Mouse (Mus musculus) hindbrain, embryonic 13.5 days (tissue): ENCODE measurements around the gene Frat2. TPM values are rescaled to one million over a fixed set of nuclear protein-coding genes. Genes with fewer than 3 reads are reported as not detected.
"Not testable (repeated sequence)": the region's sequence is repeated elsewhere in the genome, so short reads cannot be mapped to it uniquely, and the experiment has no call there.

Experiments used
- ATAC-seq: fragments of 200-750 bp; cut with Nextera tagmentation; 2 replicates; pipeline ENCODE4 v1.8.0; 2017; ENCODE audit warnings: moderate TSS enrichment; ENCODE audit not compliant: low FRiP score
- H3K27ac ChIP-seq: fragments of 300-500 bp; sonication (generic); 2 replicates; pipeline ENCODE4 v1.5.1; 2015; ENCODE audit warnings: inconsistent platforms, mild to moderate bottlenecking, moderate library complexity
- H3K27me3 ChIP-seq: fragments of 300-500 bp; sonication (generic); 2 replicates; pipeline ENCODE4 v1.6.1; 2015; ENCODE audit warnings: mild to moderate bottlenecking, inconsistent platforms
- H3K36me3 ChIP-seq: fragments of 300-500 bp; sonication (generic); 2 replicates; pipeline ENCODE4 v1.6.1; 2015; ENCODE audit warnings: mild to moderate bottlenecking, inconsistent platforms
- H3K4me1 ChIP-seq: fragments of 300-500 bp; sonication (generic); replicated peaks from 2 replicates; pipeline ENCODE4 v1.6.1; 2015; ENCODE audit warnings: inconsistent platforms
- H3K4me2 ChIP-seq: fragments of 300-500 bp; sonication (generic); 2 replicates; pipeline ENCODE4 v1.6.1; 2015; ENCODE audit warnings: inconsistent platforms, mild to moderate bottlenecking, moderate library complexity
- H3K4me3 ChIP-seq: fragments of 300-500 bp; sonication (generic); 2 replicates; pipeline ENCODE4 v1.5.1; 2015; ENCODE audit warnings: mild to moderate bottlenecking, inconsistent platforms
- H3K9ac ChIP-seq: fragments of 300-500 bp; sonication (generic); 2 replicates; pipeline ENCODE4 v1.6.1; 2015; ENCODE audit warnings: mild to moderate bottlenecking, inconsistent platforms
- H3K9me3 ChIP-seq: fragments of 300-500 bp; sonication (generic); 2 replicates; pipeline ENCODE4 v1.6.1; 2016; ENCODE audit warnings: inconsistent platforms
- whole genome bisulfite sequencing: fragments of 180-500 bp; shearing (Covaris S2); methylation state at CpG from one replicate; pipeline ENCODE4 v1.1.7; 2015; 5-methylcytosine and 5-hydroxymethylcytosine counted together
- polyA plus RNA-seq: library from polyadenylated mRNA; unstranded; fragments of >200 nt; fragmentation: Nextera tagmentation; extraction: Ambion mirVana; gene quantifications from 2 replicates; pipeline ENCODE4 v1.2.1, GENCODE M21; 2015

Frat2 gene
- polyA plus RNA-seq, 1 experiment from 2014 or later, result 10.4 TPM

GRCm38 (mm10) chr19:41857816-41858310 lies 9.9 kb upstream of the Frat2 start:
- Histone ChIP-seq H3K9me3 (no peaks in the 10 kb centered on the region), H3K9ac (no peak overlapping the region), H3K27ac (no peak overlapping the region), H3K4me1 (no peaks in the 10 kb centered on the region), H3K4me2 (no peak overlapping the region), H3K4me3 (no peak overlapping the region), H3K27me3 (no peaks in the 10 kb centered on the region), H3K36me3 (peaks cover 18% of the 10 kb centered on the region)
- WGBS, result 88% methylated on average over 3 of the region's 3 CpGs
- ATAC-seq, result no peak

- H3K9me3 ChIP-seq, result no peaks in the 10 kb centered on the region
- ATAC-seq, result no peak
- no peak overlapping the region for H3K4me3 ChIP-seq
- H3K4me1 ChIP-seq, result no peaks in the 10 kb centered on the region
- no peaks in the 10 kb centered on the region for H3K27me3 ChIP-seq
- no peak overlapping the region for H3K4me2 ChIP-seq
- no peak overlapping the region for H3K9ac ChIP-seq
- peaks cover 11% of the 10 kb centered on the region for H3K36me3 ChIP-seq
- H3K27ac ChIP-seq, result no peak overlapping the region
- WGBS, result 91% methylated on average over 5 of the region's 5 CpGs
Observed at GRCm38 (mm10) chr19:41857086-41857762, 9.3 kb upstream of the Frat2 start.

- Histone ChIP-seq H3K4me2 (no peak overlapping the region), H3K9me3 (no peaks in the 10 kb centered on the region), H3K36me3 (no peaks in the 10 kb centered on the region), H3K27me3 (no peaks in the 10 kb centered on the region), H3K9ac (no peak overlapping the region), H3K4me1 (peaks cover 24% of the 10 kb centered on the region), H3K4me3 (no peak overlapping the region), H3K27ac (no peak overlapping the region; the same call in 1 of the 2 replicates)
- 90% methylated on average over 4 of the region's 4 CpGs for WGBS
- no peak for ATAC-seq
Observed at GRCm38 (mm10) chr19:41852423-41852822, 4.5 kb upstream of the Frat2 start.

DNA sequence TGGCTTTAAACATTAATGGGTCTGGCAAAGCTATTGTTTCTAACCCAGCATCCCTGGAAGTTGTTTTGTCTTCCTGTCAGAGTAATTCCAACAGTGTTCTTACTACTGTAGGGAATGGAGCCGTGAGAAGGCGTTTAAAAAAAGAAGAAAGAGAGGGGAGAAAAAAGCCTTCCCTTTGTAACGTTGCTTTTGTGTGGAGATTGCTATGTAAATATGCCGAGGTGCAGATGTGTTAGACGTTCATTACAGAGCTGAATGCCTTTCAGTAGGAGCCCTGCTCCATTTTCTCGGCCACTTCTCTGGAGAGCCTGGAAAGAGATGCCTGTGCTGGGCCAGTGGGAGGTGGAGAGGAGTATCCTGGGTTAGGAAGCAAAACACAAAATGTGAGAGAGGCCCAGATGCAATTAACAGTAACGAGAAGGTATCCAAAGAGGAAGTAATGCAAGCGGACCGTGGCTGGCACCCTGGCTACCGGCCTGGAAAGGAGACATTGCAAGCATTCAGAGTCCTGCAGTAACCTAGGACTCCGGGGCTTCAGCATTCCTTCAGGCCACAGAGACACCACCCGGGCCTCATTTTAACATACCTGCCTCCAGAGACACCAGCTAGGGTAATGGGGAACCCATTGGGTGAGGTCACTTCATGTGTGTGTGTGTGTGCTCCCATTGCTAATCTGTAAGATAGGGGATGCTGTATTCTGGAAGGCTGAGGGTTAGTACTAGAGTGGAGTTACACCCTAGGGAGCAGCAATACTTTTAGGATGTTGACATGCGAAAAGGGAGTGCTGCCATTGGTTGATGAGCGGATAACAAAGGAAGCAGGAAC lies 3.0 kb upstream of the Frat2 start:
- H3K4me1 ChIP-seq, result peaks cover 36% of the 10 kb centered on the region
- no peaks in the 10 kb centered on the region for H3K27me3 ChIP-seq
- no peak for ATAC-seq
- WGBS, result 9% methylated on average over 14 of the region's 14 CpGs
- H3K9ac ChIP-seq, result peak overlapping the region; percentile 56; the same call in 1 of the 2 replicates
- no peaks in the 10 kb centered on the region for H3K9me3 ChIP-seq
- H3K27ac ChIP-seq, result peak overlapping the region; percentile 89
- H3K36me3 ChIP-seq, result no peaks in the 10 kb centered on the region
- peak overlapping the region; percentile 42 for H3K4me2 ChIP-seq
- no peak overlapping the region for H3K4me3 ChIP-seq

DNA sequence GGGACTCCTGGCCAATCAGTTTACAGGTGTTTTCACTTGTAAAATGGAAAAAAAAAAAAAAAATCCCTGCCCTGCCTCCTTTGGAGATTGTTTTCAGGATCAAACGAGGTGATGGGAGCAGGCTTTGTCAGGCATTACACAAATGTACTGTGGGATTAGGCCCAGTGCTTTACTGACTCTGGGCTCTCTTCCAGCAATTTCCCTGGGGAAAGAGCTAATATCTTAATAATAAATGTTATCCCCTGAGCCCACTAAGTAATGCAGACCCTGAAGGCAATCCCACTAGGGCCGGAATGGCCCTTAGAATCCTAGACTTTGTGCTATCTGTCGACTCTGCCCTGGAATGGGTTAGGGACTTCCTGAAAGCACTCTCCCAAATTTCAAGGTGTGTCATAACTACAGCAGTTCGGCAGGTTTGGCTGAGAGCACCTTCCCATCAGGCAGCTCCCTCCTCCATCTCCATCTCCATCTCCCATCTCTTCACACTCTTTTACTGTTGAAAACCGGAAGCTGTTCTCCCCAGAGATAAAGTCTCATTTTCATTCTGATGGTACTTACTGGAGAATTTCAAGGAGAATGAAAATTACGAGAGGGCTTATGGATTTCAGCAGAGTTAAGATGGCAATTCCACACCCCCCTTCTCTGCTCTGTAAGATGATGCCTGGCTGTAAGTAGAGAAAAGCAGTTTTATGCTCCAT lies 2.2 kb upstream of the Frat2 start:
- 6% methylated on average over 6 of the region's 6 CpGs for WGBS
- Histone ChIP-seq H3K36me3 (no peaks in the 10 kb centered on the region), H3K9ac (peak overlapping the region; percentile 56), H3K4me1 (peaks cover 43% of the 10 kb centered on the region), H3K27me3 (no peaks in the 10 kb centered on the region), H3K4me2 (peak overlapping the region; percentile 42), H3K27ac (peak overlapping the region; percentile 89), H3K4me3 (no peak overlapping the region), H3K9me3 (no peaks in the 10 kb centered on the region)
- ATAC-seq, result no peak

DNA sequence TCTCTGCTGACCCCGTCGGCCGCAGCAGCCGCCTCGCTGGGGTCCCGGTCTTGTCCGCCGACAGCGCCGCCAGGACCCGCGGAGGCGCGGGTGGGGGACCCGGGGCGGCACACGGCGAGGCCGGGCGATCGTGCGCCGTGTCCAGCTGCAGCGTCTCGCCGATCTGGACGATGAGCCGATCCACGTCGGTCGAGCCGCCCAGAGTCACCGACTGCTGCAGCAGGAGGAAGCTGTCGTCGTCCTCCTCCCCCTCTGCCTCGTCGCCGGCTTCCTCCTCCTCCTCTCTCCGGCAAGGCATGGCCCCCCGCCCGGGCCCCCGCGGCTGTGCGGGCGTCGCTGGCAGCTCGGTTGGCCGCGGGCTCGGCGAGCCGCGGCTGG lies 329 bp downstream of the Frat2 start:
- peaks cover 46% of the 10 kb centered on the region for H3K4me1 ChIP-seq
- H3K4me3 ChIP-seq, result peak overlapping the region; percentile 88
- H3K36me3 ChIP-seq, H3K27me3 ChIP-seq, H3K9me3 ChIP-seq: not testable (repeated sequence)
- peak; percentile 66 for ATAC-seq
- under 1% methylated on average over 42 of the region's 53 CpGs for WGBS
- peak overlapping the region; percentile 94 for H3K4me2 ChIP-seq
- peak overlapping the region; percentile 95 for H3K27ac ChIP-seq
- H3K9ac ChIP-seq, result peak overlapping the region; percentile 90

- Histone ChIP-seq H3K4me2 (peak overlapping the region; percentile 94), H3K27me3 (no peaks in the 10 kb centered on the region), H3K36me3 (no peaks in the 10 kb centered on the region), H3K4me3 (peak overlapping the region; percentile 88), H3K27ac (peak overlapping the region; percentile 95), H3K9ac (peak overlapping the region; percentile 90), H3K4me1 (peaks cover 46% of the 10 kb centered on the region), H3K9me3 (no peaks in the 10 kb centered on the region)
- whole genome bisulfite sequencing, result under 1% methylated on average over 62 of the region's 64 CpGs
- peak; percentile 8 for ATAC-seq
Observed at GRCm38 (mm10) chr19:41847091-41847581, 796 bp downstream of the Frat2 start.

DNA sequence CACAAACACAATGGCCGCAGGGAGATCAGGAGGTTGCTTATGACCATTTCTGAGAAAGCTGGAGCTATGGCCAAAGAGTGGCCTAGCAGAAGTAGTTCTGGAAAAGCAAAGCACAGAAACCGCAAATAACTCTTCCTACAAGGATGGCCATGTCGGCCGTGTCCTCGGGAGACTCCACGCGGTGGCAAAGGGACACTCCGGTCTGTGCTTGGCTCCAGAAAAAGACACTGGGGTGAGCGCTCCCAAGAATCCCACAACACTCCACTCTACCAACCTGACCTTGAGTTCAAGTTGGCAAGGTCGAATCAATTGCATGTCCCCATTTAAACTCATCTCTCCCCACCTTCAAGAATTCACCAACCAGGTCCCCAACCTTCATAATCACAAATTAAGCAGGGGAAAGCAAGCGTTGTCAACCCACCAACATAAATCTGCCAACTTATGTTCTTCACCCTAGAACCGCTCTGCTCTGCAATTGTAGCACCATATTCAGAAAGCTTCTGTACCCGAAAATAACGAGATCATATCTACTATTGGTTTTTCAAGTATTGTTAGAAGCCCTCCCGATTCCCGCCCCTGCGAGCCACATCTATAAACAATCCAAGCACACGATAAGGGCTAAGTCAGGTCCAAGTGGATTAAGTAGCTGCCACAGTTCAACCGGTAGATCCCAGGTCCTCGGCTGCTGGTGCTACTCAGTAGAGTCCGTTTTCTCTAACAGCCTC lies 1.4 kb downstream of the Frat2 start:
- H3K36me3 ChIP-seq, result no peaks in the 10 kb centered on the region
- no peaks in the 10 kb centered on the region for H3K9me3 ChIP-seq
- peak overlapping the region; percentile 95 for H3K27ac ChIP-seq
- peaks cover 43% of the 10 kb centered on the region for H3K4me1 ChIP-seq
- no peak for ATAC-seq
- peak overlapping the region; percentile 90 for H3K9ac ChIP-seq
- 8% methylated on average over 21 of the region's 21 CpGs for WGBS
- H3K4me2 ChIP-seq, result peak overlapping the region; percentile 94
- no peaks in the 10 kb centered on the region for H3K27me3 ChIP-seq
- H3K4me3 ChIP-seq, result peak overlapping the region; percentile 88

GRCm38 (mm10) chr19:41844345-41844744 lies 3.6 kb downstream of the Frat2 start:
- no peak for ATAC-seq
- 81% methylated on average over 6 of the region's 6 CpGs for WGBS

GRCm38 (mm10) chr19:41842706-41843105 lies 5.2 kb downstream of the Frat2 start:
- H3K9ac ChIP-seq, result no peak overlapping the region
- H3K4me1 ChIP-seq, result peaks cover 22% of the 10 kb centered on the region
- no peak overlapping the region for H3K27ac ChIP-seq
- no peak overlapping the region for H3K4me3 ChIP-seq
- H3K27me3 ChIP-seq, result no peaks in the 10 kb centered on the region
- WGBS, result 90% methylated on average over 4 of the region's 4 CpGs
- no peak overlapping the region for H3K4me2 ChIP-seq
- no peak for ATAC-seq
- no peaks in the 10 kb centered on the region for H3K36me3 ChIP-seq
- H3K9me3 ChIP-seq, result no peaks in the 10 kb centered on the region

More at GRCm38 (mm10) chr19:41844345-41844744, 3.6 kb downstream of the Frat2 start:
- Histone ChIP-seq H3K4me1 (peaks cover 22% of the 10 kb centered on the region), H3K27ac (no peak overlapping the region), H3K36me3 (no peaks in the 10 kb centered on the region), H3K4me2 (no peak overlapping the region), H3K9ac (no peak overlapping the region), H3K9me3 (no peaks in the 10 kb centered on the region), H3K27me3 (no peaks in the 10 kb centered on the region), H3K4me3 (no peak overlapping the region)

GRCm38 (mm10) chr19:41842196-41842595 lies 5.7 kb downstream of the Frat2 start:
- H3K27me3 ChIP-seq, result no peaks in the 10 kb centered on the region
- H3K4me2 ChIP-seq, result no peak overlapping the region
- WGBS, result 88% methylated on average over 4 of the region's 4 CpGs
- H3K9ac ChIP-seq, result no peak overlapping the region
- H3K4me1 ChIP-seq, result peaks cover 22% of the 10 kb centered on the region
- no peak for ATAC-seq
- H3K27ac ChIP-seq, result no peak overlapping the region
- H3K36me3 ChIP-seq, result no peaks in the 10 kb centered on the region
- no peaks in the 10 kb centered on the region for H3K9me3 ChIP-seq
- no peak overlapping the region for H3K4me3 ChIP-seq
